Mouse (Mus musculus) lung, postnatal 0 days (tissue): ENCODE measurements around the gene Mcm3ap.

ENCODE experiments used
- CTCF ChIP-seq: IDR thresholded peaks from 2 replicates; pipeline ENCODE4 v1.5.1; 2016; ENCODE audit warnings: antibody characterized with exemption, mild to moderate bottlenecking
- EP300 ChIP-seq: IDR thresholded peaks from 2 replicates; pipeline ENCODE4 v1.6.1; 2016; ENCODE audit warnings: antibody characterized with exemption, mild to moderate bottlenecking, control low read depth

DNA sequence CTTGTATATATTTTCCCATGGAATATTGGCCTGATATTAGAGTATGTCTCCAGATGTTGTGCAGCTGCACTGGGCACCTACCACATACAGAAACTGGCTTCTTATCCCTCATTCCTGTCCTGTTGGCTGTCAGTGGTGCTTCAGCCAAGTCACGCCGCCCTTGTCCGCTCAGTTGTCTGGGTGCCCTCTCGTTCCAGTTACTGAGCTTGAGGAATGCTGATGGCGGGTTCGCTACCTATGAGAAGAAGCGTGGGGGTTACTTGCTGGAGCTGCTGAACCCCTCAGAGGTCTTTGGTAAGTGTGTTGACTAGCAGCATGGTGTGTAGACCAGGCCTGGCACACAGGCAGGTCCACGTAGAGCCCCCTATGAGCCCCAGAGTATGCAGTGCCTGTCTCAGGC, 77.8 kb downstream of the Mcm3ap start:
- TF ChIP-seq CTCF: no peak
- TF ChIP-seq EP300: no peak
